Mouse (Mus musculus): ENCODE measurements at regions not wholly inside any gene's neighbourhood (a gene's known extent, or its start where the extent isn't known, plus 50 kb on each side); places are given as distances from the start of the nearest gene placed in this dataset.

DNA sequence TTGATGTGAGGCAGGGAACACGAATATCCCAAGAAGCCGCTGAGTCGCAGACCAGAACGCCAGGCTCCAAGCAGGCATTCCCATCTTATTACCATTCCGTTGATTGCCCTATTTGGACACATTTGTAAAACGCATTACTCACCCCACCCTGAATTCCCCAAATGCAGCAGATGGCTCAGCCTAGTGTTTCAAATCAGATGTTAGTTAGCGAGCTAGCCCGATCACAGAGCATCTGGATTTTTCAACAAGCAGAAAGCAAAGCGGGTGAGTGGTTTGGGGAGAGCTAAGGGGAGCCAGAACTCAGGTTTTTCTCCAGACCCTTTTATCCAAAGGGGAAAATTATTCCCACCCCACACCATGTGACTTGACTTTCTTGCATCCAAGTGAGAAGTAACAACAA lies 273.2 kb downstream of the Rwdd3 start:
- DNase-seq (ENCODE audit: low spot score in 2 of 2): no peak

DNA sequence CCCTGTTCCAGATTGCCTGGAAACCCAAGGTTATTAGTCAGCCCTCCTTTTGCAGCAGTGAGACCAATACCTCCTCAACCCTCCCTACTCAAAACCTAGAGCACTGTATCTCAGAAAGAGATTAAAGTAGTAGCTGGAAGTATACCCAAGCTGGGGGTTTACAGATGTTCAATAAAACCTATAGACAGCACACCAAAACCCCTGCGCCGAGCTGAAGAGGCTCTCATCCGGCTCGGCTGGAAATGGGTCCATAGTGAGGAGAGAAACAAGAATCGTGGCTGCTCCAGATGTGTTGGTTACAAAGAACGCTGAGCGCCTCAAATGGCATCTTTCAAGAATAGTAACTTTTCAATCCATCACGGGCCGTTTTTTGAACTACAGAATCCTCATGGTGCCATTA lies 273.7 kb downstream of the Rwdd3 start:
- DNase-seq (ENCODE audit: low spot score in 2 of 2): no peak

DNA sequence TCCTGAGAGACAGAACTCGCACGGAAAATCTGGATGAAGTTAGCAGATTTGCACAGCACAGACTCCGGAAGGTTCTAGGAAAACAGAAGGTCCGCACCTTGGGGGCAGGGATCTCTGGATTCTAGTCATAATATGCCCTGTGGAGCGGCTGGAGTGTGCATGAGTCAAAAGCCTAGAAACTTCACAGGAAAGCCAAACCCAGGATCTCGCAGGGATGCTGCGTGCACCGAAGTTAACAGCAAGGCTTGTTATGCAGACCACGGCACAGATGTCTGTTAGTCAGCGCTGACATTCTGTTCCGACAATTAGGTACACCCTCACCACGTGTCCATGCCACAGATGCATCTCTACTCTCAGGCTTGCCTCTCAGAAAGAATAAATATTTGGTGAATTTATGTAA lies 274.3 kb downstream of the Rwdd3 start:
- DNase-seq (ENCODE audit: low spot score in 2 of 2): no peak

DNA sequence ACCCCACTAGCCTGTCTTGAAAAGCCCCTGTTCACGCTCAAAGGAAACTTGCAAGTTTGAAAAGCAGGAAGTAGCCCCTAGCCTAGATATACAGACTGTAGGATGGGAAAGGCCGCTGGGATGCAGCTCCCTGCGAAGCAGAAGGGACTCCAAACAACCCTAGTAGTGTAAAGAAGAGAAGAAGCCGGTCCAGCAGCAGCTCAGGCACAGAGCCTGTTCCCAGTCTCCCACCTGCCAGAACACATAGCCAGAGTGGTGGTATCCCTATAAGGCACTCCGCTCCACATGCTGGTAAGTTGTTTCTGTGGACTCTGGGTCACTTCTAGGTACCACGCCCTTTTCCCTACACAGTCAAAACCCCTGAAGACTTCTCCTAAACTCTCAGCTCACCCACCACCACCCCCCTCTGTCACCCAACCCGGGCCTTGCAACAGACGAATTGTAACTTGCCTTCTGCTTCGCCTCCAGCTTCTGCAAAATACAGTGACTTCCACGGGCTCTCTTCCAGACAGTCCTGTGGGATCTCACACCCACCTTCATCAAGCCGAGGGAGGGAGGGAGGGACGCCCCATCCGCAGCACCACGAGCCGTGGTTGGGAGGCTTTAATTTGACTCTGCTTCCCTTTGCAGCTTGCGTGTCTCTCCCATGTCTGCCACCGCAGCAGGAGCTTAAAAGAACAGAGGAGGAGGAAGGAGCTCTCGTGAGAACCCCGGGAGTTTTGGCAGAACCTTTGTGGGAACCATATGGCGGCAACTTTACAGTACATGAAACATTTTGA lies 285.2 kb downstream of the Rwdd3 start:
- DNase-seq (ENCODE audit: low spot score in 2 of 2): no peak

DNA sequence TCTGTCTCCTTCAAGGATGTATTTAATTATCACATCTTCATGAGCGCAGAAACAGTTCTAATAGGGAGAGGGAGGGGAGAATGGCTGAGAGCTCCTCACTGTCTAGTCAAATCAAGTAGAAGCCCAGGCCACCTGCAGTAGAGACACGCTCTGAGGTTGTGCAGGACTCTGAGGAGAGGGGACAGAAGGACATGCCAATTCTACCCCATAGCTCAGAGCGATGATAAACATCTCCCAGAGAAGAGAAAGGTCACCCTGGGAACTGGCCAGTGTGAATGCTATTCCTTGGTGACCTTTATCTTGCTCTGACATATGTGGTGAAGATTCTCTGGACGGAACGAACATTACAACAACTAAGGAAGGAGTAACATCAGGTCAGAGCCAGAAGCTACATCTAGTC lies 286.1 kb downstream of the Rwdd3 start:
- no peak for DNase-seq (ENCODE audit: low spot score in 2 of 2)

DNA sequence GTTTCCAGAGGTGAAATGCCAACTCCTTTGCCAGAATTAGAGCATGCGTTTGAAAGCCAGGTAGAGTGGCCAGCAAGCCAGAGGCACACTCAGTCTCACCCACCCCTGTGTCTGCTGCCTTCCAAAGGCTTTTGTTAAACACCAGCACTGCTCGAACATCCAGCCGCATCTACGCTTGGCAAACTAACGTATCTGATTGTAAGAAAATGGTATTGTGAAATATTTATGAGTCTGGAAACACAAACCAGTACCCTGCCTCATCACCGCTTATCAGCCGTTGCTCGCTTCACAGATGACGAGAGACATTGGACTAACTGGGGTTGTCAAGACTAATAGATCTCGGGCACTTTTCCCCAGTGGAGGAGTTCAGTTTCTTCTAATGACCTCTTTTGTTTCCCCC lies 287.3 kb downstream of the Rwdd3 start:
- DNase-seq (ENCODE audit: low spot score in 2 of 2): no peak

DNA sequence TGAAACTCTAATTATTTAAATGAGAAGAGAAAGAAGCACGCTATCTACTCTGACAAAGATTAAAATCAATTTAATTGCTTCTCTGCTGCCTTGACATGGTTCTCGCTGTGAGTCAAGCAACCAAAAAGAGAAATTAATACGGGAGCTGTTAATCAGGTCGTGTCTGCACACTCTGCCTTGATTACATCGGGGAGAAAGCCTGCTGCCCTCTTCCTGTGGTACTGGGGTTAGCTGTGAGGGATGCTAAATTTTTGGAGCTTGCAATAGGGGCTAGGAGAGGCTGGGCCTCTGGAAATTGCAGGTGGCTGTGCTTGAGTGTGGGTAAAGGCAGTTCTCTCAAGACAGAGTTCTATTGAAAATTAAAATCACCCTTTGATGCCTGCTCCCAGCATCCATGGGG lies 287.8 kb downstream of the Rwdd3 start:
- DNase-seq (ENCODE audit: low spot score in 2 of 2): no peak

DNA sequence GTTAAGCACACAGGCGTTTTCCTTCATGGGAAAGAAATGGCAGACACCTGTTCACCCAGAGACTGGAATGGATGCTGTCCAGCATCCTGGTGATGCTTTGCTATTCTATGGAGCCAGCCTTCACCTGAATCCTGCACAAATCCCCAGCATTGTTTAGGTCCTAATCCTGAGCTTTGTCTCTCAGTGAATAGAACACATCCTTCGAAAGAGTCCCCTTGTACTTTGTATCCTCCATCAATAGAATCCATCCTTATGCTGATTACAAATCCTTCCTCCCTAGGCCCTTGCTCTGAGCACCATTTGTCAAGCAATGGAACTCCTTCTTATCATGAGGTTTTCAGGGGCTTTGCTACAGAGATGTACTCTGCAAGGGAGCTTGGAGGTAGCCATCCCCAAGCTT lies 292.1 kb downstream of the Rwdd3 start:
- DNase-seq (ENCODE audit: low spot score in 2 of 2): no peak

DNA sequence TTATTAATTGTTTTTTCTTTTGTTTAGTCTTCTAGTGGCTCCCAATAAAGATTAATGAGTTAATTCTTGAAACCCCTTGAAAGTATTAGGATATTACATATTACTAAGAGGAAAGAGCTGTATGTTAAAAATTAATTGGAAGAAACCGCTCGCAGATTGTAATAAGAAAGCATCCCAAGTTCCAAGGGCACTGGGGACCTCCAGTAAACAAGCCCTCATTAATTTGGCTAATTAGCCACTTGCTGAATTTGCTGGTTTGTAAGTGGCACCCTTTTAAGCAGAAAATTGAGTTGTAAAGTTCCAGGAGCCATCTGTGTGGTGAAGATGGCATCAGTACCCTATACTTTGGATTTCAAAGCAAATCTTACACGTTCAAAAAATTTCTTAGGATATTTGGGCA lies 295.8 kb downstream of the Rwdd3 start:
- DNase-seq (ENCODE audit: low spot score in 2 of 2): no peak

DNA sequence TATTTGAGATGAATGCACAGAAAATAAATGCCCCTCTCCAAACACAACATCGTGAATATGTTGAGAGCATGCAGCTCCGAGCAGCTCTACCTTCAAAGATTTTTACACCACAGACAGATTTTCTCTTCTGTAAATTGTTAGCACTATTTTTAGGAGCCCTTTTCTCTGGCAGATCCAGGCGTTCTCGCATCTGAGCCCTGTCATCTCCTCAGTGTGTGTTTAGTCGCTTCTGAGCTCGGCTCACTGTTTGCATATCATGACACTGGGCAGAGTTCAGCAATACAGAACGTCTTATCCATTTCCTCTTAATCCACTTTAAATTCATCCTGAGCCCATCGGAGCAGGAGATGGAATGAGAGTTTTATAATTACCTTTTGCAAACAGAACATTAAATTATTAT lies 306.5 kb downstream of the Rwdd3 start:
- no peak for DNase-seq (ENCODE audit: low spot score in 2 of 2)

DNA sequence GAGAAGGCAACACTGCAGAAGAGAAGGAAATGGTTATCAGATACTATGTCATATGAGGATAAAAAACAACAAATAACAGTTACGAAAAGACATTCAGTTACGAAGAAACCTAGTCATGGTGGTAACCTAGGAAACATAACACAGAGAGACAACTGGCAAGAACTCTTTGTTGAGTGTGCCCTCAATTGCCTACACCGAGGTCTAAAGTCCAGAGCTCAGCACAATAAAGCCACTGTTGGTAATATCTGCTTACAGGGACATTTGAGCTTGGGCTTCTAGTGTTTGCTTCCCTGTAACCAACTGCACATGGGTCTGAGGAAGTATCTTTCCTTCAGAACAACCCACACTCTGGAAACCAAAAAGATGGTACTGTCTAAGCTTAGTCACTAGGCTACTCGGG lies 309.9 kb downstream of the Rwdd3 start:
- DNase-seq (ENCODE audit: low spot score in 2 of 2): no peak

DNA sequence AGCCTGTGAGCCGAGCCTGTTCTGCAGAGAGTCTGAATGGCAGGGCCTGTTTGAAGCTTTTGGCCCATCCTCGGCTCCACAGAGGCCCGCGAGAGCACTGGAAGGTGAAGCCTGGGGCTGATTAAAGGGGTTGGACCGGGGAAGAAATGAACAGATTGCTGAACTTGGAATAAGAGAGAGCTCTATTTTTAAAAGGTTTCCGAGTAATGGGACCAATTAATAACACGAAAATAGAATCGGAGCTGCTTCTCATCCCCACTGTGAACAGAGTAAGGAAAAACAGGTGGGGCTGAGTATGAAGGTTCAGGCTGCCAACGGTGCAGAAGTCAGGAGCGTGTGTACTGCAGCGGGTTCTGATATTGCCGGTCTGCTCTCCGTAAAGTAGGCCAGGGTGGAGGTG lies 313.2 kb downstream of the Rwdd3 start:
- DNase-seq (ENCODE audit: low spot score in 2 of 2): no peak

DNA sequence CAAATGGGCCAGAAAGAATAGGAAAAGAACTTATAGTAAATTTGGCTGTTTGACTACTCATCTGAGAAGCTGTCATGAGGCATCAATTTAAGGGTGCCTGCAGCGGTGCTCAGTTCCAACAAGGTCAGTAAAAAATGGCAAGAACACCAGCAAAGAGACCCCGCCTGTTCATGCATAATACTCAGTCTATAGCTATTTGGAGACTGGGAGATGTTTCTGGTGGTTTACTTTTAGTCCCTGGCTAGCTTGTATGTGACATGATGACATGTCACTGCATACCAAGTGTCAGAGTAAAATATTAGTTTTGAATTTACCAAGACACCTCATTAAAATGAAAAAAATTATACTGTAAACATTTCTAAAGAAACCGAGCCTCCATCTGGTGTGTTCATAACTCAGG lies 317.2 kb downstream of the Rwdd3 start:
- no peak for DNase-seq (ENCODE audit: low spot score in 2 of 2)

DNA sequence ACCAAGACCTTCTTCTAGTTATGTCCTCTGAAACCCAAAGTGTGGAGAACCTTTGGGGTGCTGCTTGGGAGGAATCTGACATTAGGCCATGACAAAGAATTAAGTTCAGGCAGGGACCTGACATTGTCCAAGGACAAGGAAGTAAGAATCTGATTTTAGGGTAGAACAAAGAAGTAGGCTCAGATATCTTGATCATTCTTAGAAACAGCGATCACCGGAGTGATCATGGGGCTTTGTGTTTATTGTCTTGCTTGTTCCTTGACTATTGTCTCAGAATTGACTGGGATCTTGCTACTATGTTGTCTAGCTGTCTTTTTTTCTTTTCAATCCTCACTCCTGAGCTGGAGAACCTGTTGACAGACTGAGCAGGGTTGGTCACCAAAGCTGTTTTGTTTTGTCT lies 327.9 kb downstream of the Rwdd3 start:
- no peak for DNase-seq (ENCODE audit: low spot score in 2 of 2)

DNA sequence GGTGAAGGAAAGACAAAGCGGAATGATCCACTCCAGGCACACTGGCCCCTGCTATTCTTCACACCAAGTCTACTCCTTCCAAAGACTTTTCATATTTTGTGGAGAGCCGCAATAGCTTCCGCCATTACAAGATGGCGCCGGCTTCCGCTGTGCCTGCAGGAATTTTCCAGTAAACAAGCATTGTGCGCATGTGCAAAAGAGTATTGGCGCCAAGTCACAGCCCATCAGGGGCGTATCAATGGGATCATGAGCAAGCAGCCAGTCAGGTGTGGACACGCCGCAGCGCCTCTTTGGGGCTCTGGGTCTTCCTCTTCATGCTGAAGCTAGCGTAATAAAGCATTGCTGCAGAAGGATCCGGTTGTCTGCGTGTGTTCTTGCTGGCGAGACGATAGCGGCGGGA lies 348.0 kb downstream of the Rwdd3 start:
- no peak for DNase-seq (ENCODE audit: low spot score in 2 of 2)

DNA sequence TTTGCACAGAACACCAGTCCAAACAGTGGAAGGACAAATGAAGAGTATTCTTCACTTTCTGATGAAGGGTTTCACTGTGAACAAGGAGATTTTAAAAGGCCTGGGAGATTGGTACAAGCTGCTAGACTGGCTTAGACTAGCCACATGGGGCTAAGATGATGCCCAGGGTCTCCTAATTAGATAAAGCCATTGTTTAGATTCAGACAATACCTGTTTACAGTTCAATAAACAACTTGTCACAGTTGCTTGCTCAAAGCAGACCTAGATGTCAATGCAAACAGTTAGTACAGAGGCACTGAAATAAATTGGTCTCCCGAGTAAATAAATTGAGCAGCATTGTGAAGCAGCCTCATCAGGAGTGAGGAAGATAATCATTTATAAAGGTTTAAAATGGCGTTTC lies 359.6 kb downstream of the Rwdd3 start:
- DNase-seq (ENCODE audit: low spot score in 2 of 2): no peak

DNA sequence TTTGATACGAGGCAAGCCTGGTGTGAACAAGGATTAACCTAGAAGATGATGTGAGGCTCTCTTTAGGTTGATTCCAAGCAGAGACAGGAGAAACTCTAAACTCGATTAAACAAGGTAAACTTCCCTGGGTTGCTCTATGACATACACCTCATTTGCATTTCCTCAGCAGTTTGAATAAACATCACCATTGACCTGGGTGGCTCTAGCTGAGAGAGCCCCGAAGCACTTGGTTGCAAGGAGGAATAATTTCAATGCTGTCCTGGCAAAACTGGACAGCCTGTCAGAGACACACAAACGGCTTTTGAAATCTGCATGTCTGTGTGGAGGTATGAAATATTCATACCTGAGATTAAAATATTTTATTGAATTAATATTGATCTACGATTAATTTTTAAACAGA lies 361.0 kb downstream of the Rwdd3 start:
- no peak for DNase-seq (ENCODE audit: low spot score in 2 of 2)

DNA sequence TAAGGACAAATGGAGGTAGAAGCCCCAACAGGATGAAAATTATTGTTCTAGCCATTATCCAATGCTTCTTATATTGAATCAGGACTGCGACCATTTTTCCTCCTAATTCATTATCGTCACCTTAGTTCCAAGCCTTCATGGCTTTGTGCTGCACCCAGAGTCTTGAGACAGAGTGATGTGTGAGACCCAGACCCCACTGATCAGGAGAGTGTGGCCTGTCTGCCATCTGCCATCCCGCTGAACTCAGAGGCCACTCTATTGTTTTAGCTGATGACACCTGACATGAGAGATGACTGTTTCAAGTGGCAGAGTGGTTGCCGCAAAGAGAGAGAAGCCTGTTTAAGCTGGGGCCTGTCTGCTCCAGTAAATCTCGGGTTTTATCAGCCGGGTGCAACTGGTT lies 361.4 kb downstream of the Rwdd3 start:
- no peak for DNase-seq (ENCODE audit: low spot score in 2 of 2)

DNA sequence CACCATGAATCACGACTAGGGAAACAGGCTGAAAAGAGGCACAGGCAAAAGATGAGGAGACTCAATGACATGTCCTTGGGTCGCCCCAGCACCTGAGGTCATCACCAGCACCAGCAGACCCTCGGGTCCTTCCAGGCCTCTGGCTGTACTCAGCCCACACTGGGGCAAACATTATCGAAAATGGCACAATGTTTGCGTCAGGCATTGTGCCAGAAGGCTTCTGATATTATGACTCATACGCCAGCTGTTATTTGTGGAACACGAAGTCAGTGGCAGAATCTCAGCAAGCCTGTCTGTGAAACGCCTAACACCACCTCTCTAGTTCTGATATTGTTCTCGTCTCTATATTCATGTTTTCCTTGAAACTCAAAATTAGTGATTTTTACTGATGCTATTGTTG lies 384.8 kb downstream of the Rwdd3 start:
- DNase-seq (ENCODE audit: low spot score in 2 of 2): no peak

DNA sequence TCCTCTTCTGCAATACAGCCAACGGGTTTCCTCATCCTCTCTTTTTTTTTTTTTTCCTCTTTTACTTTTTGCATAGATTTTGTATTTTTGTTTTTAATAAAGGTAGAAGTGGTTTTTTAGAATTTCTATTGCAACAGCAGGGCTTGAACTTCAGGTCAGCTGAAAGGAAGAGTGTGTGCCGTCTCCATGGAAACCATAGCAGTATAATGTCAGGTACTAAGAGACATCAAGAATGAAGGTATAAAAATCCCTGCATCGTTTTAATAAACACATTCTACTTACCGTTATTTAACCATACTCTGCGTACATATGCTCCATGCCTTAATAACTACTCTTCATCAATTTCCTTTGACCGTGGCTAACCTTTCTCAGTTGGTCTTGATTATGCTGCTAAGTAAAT lies 390.0 kb downstream of the Rwdd3 start:
- no peak for DNase-seq (ENCODE audit: low spot score in 2 of 2)

DNA sequence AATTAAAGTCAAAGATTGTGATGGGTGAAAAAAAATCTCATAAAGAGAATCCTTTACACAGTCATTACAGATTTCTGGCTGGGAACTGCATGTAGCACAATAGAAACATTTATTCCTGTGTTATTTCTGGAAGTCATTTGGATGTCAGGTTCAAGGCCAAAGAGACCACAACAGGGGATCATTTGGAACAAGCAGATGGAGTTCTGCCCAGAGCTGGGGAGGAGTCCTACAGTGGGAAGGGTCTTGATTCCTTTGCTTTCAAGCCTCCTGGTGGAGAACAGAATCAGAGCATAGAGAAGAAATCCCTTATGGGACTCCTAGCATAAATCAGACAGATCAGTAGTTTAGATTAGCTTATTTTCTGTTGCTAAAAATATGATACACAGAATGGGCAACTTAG lies 392.4 kb downstream of the Rwdd3 start:
- no peak for DNase-seq (ENCODE audit: low spot score in 2 of 2)

DNA sequence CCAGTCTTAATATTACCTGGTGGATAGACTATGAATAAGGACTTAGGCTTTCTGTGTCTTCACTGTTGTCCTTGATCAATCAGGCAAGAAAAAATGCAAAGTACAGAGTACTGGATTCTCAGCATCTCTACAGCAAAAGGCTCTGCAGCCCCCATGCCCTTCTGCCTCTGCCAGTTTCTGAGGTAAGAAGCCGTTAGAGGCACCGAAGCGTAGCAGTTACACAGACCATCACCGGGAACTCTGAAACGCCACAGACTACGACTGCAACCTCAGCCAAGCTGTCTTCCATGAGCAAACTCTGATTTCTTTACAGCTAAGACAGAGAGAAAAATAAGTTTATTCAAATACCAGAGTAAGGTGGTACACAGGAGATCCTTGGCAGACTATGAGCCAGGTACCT lies 396.5 kb downstream of the Rwdd3 start:
- DNase-seq (ENCODE audit: low spot score in 2 of 2): no peak

DNA sequence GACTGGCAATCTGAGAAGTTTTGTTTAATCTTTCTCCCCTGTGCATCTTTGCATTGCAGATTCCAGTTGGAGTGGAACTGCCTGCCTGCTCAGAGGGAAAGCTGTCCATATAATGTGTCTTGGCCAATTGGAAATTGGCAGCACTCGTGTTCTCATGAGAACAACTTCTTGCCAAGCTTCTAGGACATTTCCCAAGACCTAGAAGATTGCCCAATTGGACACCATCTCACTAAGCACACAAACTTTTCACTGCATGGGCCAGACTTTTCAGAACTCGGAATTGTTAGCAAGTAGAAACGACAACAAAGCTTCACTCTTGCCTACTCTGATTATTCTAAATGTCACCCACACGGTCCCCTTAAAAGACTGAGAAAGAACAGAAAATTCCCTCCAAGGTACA lies 409.8 kb downstream of the Rwdd3 start:
- DNase-seq (ENCODE audit: low spot score in 2 of 2): no peak

DNA sequence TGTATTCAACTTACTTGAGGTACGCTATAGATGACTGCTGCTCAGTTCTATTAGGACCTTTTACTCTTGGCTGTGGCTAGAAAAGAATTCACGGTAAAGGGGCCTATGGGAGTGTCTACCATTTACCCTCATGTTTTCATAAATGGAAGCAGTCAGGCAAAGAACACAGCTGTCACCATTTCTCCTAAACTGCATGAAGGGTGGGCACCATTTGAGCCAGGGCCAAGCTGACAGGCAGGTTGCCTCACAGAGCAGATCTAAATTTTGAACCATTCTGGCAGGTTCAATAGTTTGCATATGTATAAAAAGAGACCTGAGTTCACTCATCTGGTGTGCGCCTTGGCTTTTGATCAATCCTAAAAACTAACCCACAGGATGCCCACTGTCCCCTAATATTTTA lies 410.3 kb downstream of the Rwdd3 start:
- no peak for DNase-seq (ENCODE audit: low spot score in 2 of 2)

Data from spleen, postnatal 36 days (tissue).